ENCODE assay signal across 19 mouse cellular contexts in genomic region chr5:20512377-20513126, GRCm38 (mm10).
A peak's percentile ranks its signal among the peaks of the same experiment; 100 is the strongest.
DNase-seq lines count a peak whose midpoint lies in the region; ATAC-seq and TF ChIP-seq lines count a peak whose summit lies in the region.
"Had no signal": no experiment of that assay in that cellular context is flagged by ENCODE, and none has a peak within 500 bp of the region (broad histone marks: within the 10 kb centered on the region; RNA-seq: fewer than 3 reads in every experiment).

No protein-coding gene starts in this region.

- no peak overlapping the region for H3K9ac ChIP-seq in lung, embryonic 15.5 days
- H3K9ac ChIP-seq in intestine, embryonic 15.5 days = no peak overlapping the region
- H3K9ac ChIP-seq in neural tube, embryonic 13.5 days = no peak overlapping the region
- H3K9ac ChIP-seq: embryonic facial prominence, embryonic 12.5 days; liver, postnatal 0 days had no signal

- DNase-seq in lung, postnatal 36 days = no peak
- DNase-seq in embryonic facial prominence, embryonic 10.5 days (ENCODE audit: low spot score) = peak; percentile 38
- DNase-seq in adrenal gland, postnatal 10 days = no peak
- DNase-seq in kidney, adult 2 months = no peak
- DNase-seq: cerebellum, adult 9-11 months; heart, adult 11 months; heart, postnatal 14 days; kidney, adult 9 months; kidney, postnatal 4 days; liver; liver, postnatal 0 days; spleen, adult 18-20 months; thymus, postnatal 36 days had no signal

- no peaks in the 10 kb centered on the region for H3K9me3 ChIP-seq in lung, embryonic 15.5 days
- no peaks in the 10 kb centered on the region for H3K9me3 ChIP-seq in embryonic facial prominence, embryonic 10.5 days
- H3K9me3 ChIP-seq in intestine, embryonic 15.5 days = no peaks in the 10 kb centered on the region
- H3K9me3 ChIP-seq in neural tube, embryonic 13.5 days = no peaks in the 10 kb centered on the region
- H3K9me3 ChIP-seq: embryonic facial prominence, embryonic 12.5 days; G1E had no signal

- WGBS in lung, embryonic 15.5 days = 22% methylated on average over 16 of the region's 16 CpGs
- WGBS in embryonic facial prominence, embryonic 10.5 days = 51% methylated on average over 16 of the region's 16 CpGs
- 10% methylated on average over 16 of the region's 16 CpGs for WGBS in intestine, embryonic 15.5 days
- 33% methylated on average over 16 of the region's 16 CpGs for WGBS in neural tube, embryonic 13.5 days
- 47% methylated on average over 16 of the region's 16 CpGs for WGBS in kidney, adult 2 months

- peak overlapping the region; percentile 80 for H3K27ac ChIP-seq in lung, embryonic 15.5 days
- no peak overlapping the region for H3K27ac ChIP-seq in embryonic facial prominence, embryonic 10.5 days (replicated peaks)
- H3K27ac ChIP-seq in intestine, embryonic 15.5 days = no peak overlapping the region
- no peak overlapping the region for H3K27ac ChIP-seq in neural tube, embryonic 13.5 days (replicated peaks)
- no peak overlapping the region for H3K27ac ChIP-seq in kidney, adult 2 months (ENCODE audit: insufficient read depth, low read depth, low read length)
- H3K27ac ChIP-seq: embryonic facial prominence, embryonic 12.5 days had no signal

- TF ChIP-seq POLR2A in kidney, adult 2 months (IDR thresholded peaks at IDR 0.05; ENCODE audit: low read depth, low read length) = no peak

- H3K4me3 ChIP-seq in lung, embryonic 15.5 days = no peak overlapping the region
- no peak overlapping the region for H3K4me3 ChIP-seq in embryonic facial prominence, embryonic 10.5 days
- H3K4me3 ChIP-seq in intestine, embryonic 15.5 days (replicated peaks) = no peak overlapping the region
- no peak overlapping the region for H3K4me3 ChIP-seq in neural tube, embryonic 13.5 days
- H3K4me3 ChIP-seq in kidney, adult 2 months (ENCODE audit: insufficient read depth, low read depth, low read length) = no peak overlapping the region
- H3K4me3 ChIP-seq: embryonic facial prominence, embryonic 12.5 days had no signal

- no peak overlapping the region for H3K4me2 ChIP-seq in lung, embryonic 15.5 days
- H3K4me2 ChIP-seq in intestine, embryonic 15.5 days (replicated peaks) = no peak overlapping the region; the same call in 1 of the 2 replicates
- H3K4me2 ChIP-seq in neural tube, embryonic 13.5 days = no peak overlapping the region
- H3K4me2 ChIP-seq: embryonic facial prominence, embryonic 12.5 days had no signal

- no peak for TF ChIP-seq CTCF in kidney, adult 2 months (conservative IDR thresholded peaks at IDR 0.05; ENCODE audit: insufficient read depth, insufficient read length, low read depth, low read length)

- no peaks in the 10 kb centered on the region for H3K4me1 ChIP-seq in lung, embryonic 15.5 days
- peaks cover 13% of the 10 kb centered on the region for H3K4me1 ChIP-seq in embryonic facial prominence, embryonic 10.5 days
- H3K4me1 ChIP-seq in intestine, embryonic 15.5 days (replicated peaks) = no peaks in the 10 kb centered on the region
- peaks cover 6% of the 10 kb centered on the region for H3K4me1 ChIP-seq in neural tube, embryonic 13.5 days (replicated peaks)
- H3K4me1 ChIP-seq in kidney, adult 2 months (ENCODE audit: control insufficient read depth, insufficient read depth, low read length) = no peaks in the 10 kb centered on the region
- H3K4me1 ChIP-seq: embryonic facial prominence, embryonic 12.5 days had no signal

- H3K27me3 ChIP-seq in lung, embryonic 15.5 days = no peaks in the 10 kb centered on the region
- no peaks in the 10 kb centered on the region for H3K27me3 ChIP-seq in embryonic facial prominence, embryonic 10.5 days (replicated peaks; ENCODE audit: low read depth, poor library complexity, severe bottlenecking)
- no peaks in the 10 kb centered on the region for H3K27me3 ChIP-seq in intestine, embryonic 15.5 days (replicated peaks)
- no peaks in the 10 kb centered on the region for H3K27me3 ChIP-seq in neural tube, embryonic 13.5 days
- no peaks in the 10 kb centered on the region for H3K27me3 ChIP-seq in kidney, adult 2 months (replicated peaks; ENCODE audit: control insufficient read depth, insufficient read depth, low read length)
- H3K27me3 ChIP-seq: embryonic facial prominence, embryonic 12.5 days had no signal

- ATAC-seq in lung, embryonic 15.5 days (ENCODE audit: borderline replicate concordance, extremely low read depth, low FRiP score, low TSS enrichment) = peak; percentile 49; the same call in 1 of the 2 replicates
- 0 out of 2 replicates have a peak, but pooled peaks have one; percentile 43 for ATAC-seq in intestine, embryonic 15.5 days
- ATAC-seq in neural tube, embryonic 13.5 days (ENCODE audit: low read depth) = 0 out of 2 replicates have a peak, but pooled peaks have one; percentile 59
- ATAC-seq: hindbrain, embryonic 16.5 days; liver, postnatal 0 days had no signal

- no peaks in the 10 kb centered on the region for H3K36me3 ChIP-seq in lung, embryonic 15.5 days
- no peaks in the 10 kb centered on the region for H3K36me3 ChIP-seq in embryonic facial prominence, embryonic 10.5 days (replicated peaks)
- no peaks in the 10 kb centered on the region for H3K36me3 ChIP-seq in intestine, embryonic 15.5 days
- no peaks in the 10 kb centered on the region for H3K36me3 ChIP-seq in neural tube, embryonic 13.5 days
- no peaks in the 10 kb centered on the region for H3K36me3 ChIP-seq in kidney, adult 2 months (ENCODE audit: control insufficient read depth, insufficient read depth, low read length)
- H3K36me3 ChIP-seq: embryonic facial prominence, embryonic 12.5 days; G1E had no signal
